Mouse (Mus musculus) mammary gland, adult 2 months (tissue): ENCODE results near the gene C1rb. TPM values are rescaled to one million over a fixed set of nuclear protein-coding genes. Genes with fewer than 3 reads are reported as not detected.

Source experiments
- polyA plus RNA-seq: library from polyadenylated mRNA; depleted of rRNA; stranded (reverse); fragments of >200 nt; gene quantifications from 2 replicates; pipeline ENCODE4 v1.2.3, GENCODE M21; 2012; ENCODE audit warnings: low replicate concordance; rRNA removed

Gene C1rb
- polyA plus RNA-seq = 0.19 and 0.26 TPM in 2 replicates

GRCm38 (mm10) chr6:124570026-124570425, at the start of gene C1rb:
TSS of gene C1rb (plus strand) at chr6:124570294.

GRCm38 (mm10) chr6:124542284-124542683, 27.8 kb upstream of the C1rb start, which contains the start of gene C1s1:
TSS of gene C1s1 (minus strand) at chr6:124542359.

Other genes with a start within 250 kb of the C1rb start
- gene Pex5, start 155.2 kb upstream of the C1rb start, polyA plus RNA-seq = 46.5 and 54.1 TPM in 2 replicates
- gene Clstn3, start 105.5 kb upstream of the C1rb start, polyA plus RNA-seq = 46.9 and 56.5 TPM in 2 replicates
- 6.1 and 7.9 TPM in 2 replicates for gene C1rl, start 77.2 kb upstream of the C1rb start, polyA plus RNA-seq
- 67.2 and 93.0 TPM in 2 replicates for gene C1ra, start 57.9 kb upstream of the C1rb start, polyA plus RNA-seq
- gene C1s1, start 27.9 kb upstream of the C1rb start, polyA plus RNA-seq = 115 and 294 TPM in 2 replicates
- 0.10 and 0.45 TPM in 2 replicates for gene C1s2, start 65.8 kb downstream of the C1rb start, polyA plus RNA-seq
- 150 and 207 TPM in 2 replicates for gene Lpcat3, start 92.7 kb downstream of the C1rb start, polyA plus RNA-seq
- gene Emg1, start 141.9 kb downstream of the C1rb start, polyA plus RNA-seq = 37.9 and 58.8 TPM in 2 replicates
- gene Phb2, start 142.0 kb downstream of the C1rb start, polyA plus RNA-seq = 115 and 126 TPM in 2 replicates
- 82.7 and 124 TPM in 2 replicates for gene Ptpn6, start 168.4 kb downstream of the C1rb start, polyA plus RNA-seq
- gene Grcc10, start 171.1 kb downstream of the C1rb start, polyA plus RNA-seq = 242 and 257 TPM in 2 replicates
- not detected in 2 replicates for gene Gm45234, start 185.7 kb downstream of the C1rb start, polyA plus RNA-seq
- 25.6 and 59.6 TPM in 2 replicates for gene Atn1, start 186.2 kb downstream of the C1rb start, polyA plus RNA-seq
- gene Eno2, start 199.4 kb downstream of the C1rb start, polyA plus RNA-seq = 11.8 and 17.7 TPM in 2 replicates
- gene Lrrc23, start 209.4 kb downstream of the C1rb start, polyA plus RNA-seq = 0.76 and 1.5 TPM in 2 replicates
- 16.4 and 26.4 TPM in 2 replicates for gene Spsb2, start 238.4 kb downstream of the C1rb start, polyA plus RNA-seq
- gene Tpi1, start 244.0 kb downstream of the C1rb start, polyA plus RNA-seq = 313 and 1,090 TPM in 2 replicates